Mouse (Mus musculus) neutrophil, adult 83 days (primary cell): ENCODE measurements around the gene Ovol1. TPM values are rescaled to one million over a fixed set of nuclear protein-coding genes. Genes with fewer than 3 reads are reported as not detected.

Experiments
- total RNA-seq, 2 experiments: library from RNA; stranded (reverse); gene quantifications; one replicate each; pipeline ENCODE4 v1.2.4; 2023

The Ovol1 gene
- under 1 TPM in 1 of 2 experiments, not detected in 1; 0.18 TPM for total RNA-seq

GRCm38 (mm10) chr19:5560457-5561041 lies at the start of gene Ovol1:
Gene Ovol1, minus strand, starts transcription at chr19:5560646.

GRCm38 (mm10) chr19:5609547-5610404 lies 49.3 kb upstream of the Ovol1 start, which contains the start of gene Kat5:
Gene Kat5, minus strand, starts transcription at chr19:5610237.

GRCm38 (mm10) chr19:5601752-5602541 lies 41.5 kb upstream of the Ovol1 start, which contains the start of gene Rnaseh2c:
Gene Rnaseh2c, plus strand, starts transcription at chr19:5601873.

GRCm38 (mm10) chr19:5567534-5568469 lies 7.4 kb upstream of the Ovol1 start, which contains the start of gene Ap5b1:
Gene Ap5b1, plus strand, starts transcription at chr19:5568025.

GRCm38 (mm10) chr19:5510031-5511026 lies 50.1 kb downstream of the Ovol1 start, which contains the start of gene Snx32:
Gene Snx32, minus strand, starts transcription at chr19:5510538.

GRCm38 (mm10) chr19:5503687-5504086 lies 56.8 kb downstream of the Ovol1 start, which contains the start of gene 1700020D05Rik:
Gene 1700020D05Rik, minus strand, starts transcription at chr19:5503787.

Other genes starting within 250 kb of the Ovol1 start
- not detected for gene Catsper1, start 224.9 kb downstream of the Ovol1 start, total RNA-seq
- not detected for gene Cst6, start 211.1 kb downstream of the Ovol1 start, total RNA-seq
- 10 to 100 TPM; 20.3 to 20.6 TPM for gene Eif1ad, start 193.9 kb downstream of the Ovol1 start, total RNA-seq
- 10 to 100 TPM; 77.5 to 94.0 TPM for gene Banf1, start 193.5 kb downstream of the Ovol1 start, total RNA-seq
- 10 to 100 TPM; 89.1 to 96.6 TPM for gene Sart1, start 171.9 kb downstream of the Ovol1 start, total RNA-seq
- gene Tsga10ip, start 158.1 kb downstream of the Ovol1 start, total RNA-seq = not detected
- gene Drap1, start 135.7 kb downstream of the Ovol1 start, total RNA-seq = 100 to 1,000 TPM; 104 to 121 TPM
- gene AI837181, start 135.5 kb downstream of the Ovol1 start, total RNA-seq = 10 to 100 TPM; 36.4 to 36.5 TPM
- gene Fosl1, start 113.1 kb downstream of the Ovol1 start, total RNA-seq = 10 to 100 TPM; 37.1 to 40.2 TPM
- 1 to 10 TPM; 1.6 TPM for gene Ccdc85b, start 102.8 kb downstream of the Ovol1 start, total RNA-seq
- 10 to 100 TPM; 47.8 to 53.1 TPM for gene Fibp, start 100.0 kb downstream of the Ovol1 start, total RNA-seq
- gene Ctsw, start 92.1 kb downstream of the Ovol1 start, total RNA-seq = not detected
- 1 to 10 TPM in 1 of 2 experiments, under 1 TPM in 1; 0.53 to 1.8 TPM for gene Efemp2, start 86.7 kb downstream of the Ovol1 start, total RNA-seq
- gene Mus81, start 72.2 kb downstream of the Ovol1 start, total RNA-seq = 10 to 100 TPM; 17.1 to 18.7 TPM
- gene Cfl1, start 70.2 kb downstream of the Ovol1 start, total RNA-seq = 1,000 to 10,000 TPM; 1,642 to 1,678 TPM
- 1 to 10 TPM; 1.2 to 1.4 TPM for gene 1700020D05Rik, start 56.9 kb downstream of the Ovol1 start, total RNA-seq
- gene Snx32, start 50.1 kb downstream of the Ovol1 start, total RNA-seq = 1 to 10 TPM; 6.2 to 6.6 TPM
- 10 to 100 TPM; 72.1 to 79.9 TPM for gene Ap5b1, start 7.4 kb upstream of the Ovol1 start, total RNA-seq
- 100 to 1,000 TPM; 164 to 169 TPM for gene Rnaseh2c, start 41.2 kb upstream of the Ovol1 start, total RNA-seq
- 10 to 100 TPM; 63.2 to 72.7 TPM for gene Kat5, start 49.6 kb upstream of the Ovol1 start, total RNA-seq
- 10 to 100 TPM; 72.2 to 81.3 TPM for gene Rela, start 76.8 kb upstream of the Ovol1 start, total RNA-seq
- 100 to 1,000 TPM; 201 to 208 TPM for gene Sipa1, start 103.1 kb upstream of the Ovol1 start, total RNA-seq
- 10 to 100 TPM; 80.6 to 97.7 TPM for gene Map3k11, start 128.1 kb upstream of the Ovol1 start, total RNA-seq
- 10 to 100 TPM; 81.9 to 82.5 TPM for gene Pcnx3, start 128.3 kb upstream of the Ovol1 start, total RNA-seq
- gene Kcnk7, start 143.7 kb upstream of the Ovol1 start, total RNA-seq = under 1 TPM in 1 of 2 experiments, not detected in 1; 0.77 TPM
- 100 to 1,000 TPM; 146 to 165 TPM for gene Ehbp1l1, start 165.7 kb upstream of the Ovol1 start, total RNA-seq
- gene Fam89b, start 169.0 kb upstream of the Ovol1 start, total RNA-seq = 10 to 100 TPM; 54.5 to 58.8 TPM
- 1 to 10 TPM; 2.3 to 3.3 TPM for gene Ltbp3, start 180.3 kb upstream of the Ovol1 start, total RNA-seq
- gene Scyl1, start 210.8 kb upstream of the Ovol1 start, total RNA-seq = 10 to 100 TPM; 48.2 to 54.7 TPM